Mouse (Mus musculus): ENCODE results near the gene Elovl5.
A peak's percentile ranks its signal among the peaks of the same experiment; 100 is the strongest.

Gene Elovl5

DNA sequence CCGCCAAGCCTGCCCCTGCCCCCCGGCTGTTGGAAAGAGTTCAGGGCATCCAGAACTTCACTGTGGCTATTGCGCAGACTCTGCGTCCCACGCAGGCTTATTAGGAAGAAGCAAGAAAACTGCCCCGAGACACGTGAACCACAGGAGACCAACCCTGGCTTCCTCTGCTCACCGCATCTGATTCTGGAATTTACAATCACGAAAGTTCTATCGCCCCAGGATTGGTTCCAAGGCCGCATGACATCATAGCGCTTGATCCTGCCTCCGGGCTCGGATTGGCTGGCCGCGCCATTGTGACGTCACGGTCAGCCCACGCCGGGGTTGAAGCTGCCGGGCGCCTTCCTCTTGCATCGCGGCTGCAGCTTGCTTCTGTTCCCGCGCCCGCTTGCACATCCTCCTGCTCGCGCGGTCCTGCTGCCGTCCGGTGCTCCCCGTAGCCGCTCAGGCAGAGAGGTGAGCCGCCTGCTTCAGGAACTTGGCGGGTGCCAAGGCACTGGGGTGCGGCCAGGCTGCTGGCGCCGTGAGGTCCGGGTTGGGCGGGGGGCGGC is at the start of gene Elovl5:
Gene Elovl5, plus strand, starts transcription at position 291 of the 548 bp plus-strand sequence.
- peak; percentile 89 for DNase-seq (ENCODE audit: low read depth, low spot score)

- no peak for DNase-seq (ENCODE audit: low read depth, low spot score)
Observed at GRCm38 (mm10) chr9:77891501-77891900, 25.7 kb upstream of the Elovl5 start.

GRCm38 (mm10) chr9:77898551-77898950 is 18.6 kb upstream of the Elovl5 start:
- no peak for DNase-seq (ENCODE audit: low read depth, low spot score)

- no peak for DNase-seq (ENCODE audit: low read depth, low spot score)
Observed at GRCm38 (mm10) chr9:77904133-77904532, 13.0 kb upstream of the Elovl5 start.

DNA sequence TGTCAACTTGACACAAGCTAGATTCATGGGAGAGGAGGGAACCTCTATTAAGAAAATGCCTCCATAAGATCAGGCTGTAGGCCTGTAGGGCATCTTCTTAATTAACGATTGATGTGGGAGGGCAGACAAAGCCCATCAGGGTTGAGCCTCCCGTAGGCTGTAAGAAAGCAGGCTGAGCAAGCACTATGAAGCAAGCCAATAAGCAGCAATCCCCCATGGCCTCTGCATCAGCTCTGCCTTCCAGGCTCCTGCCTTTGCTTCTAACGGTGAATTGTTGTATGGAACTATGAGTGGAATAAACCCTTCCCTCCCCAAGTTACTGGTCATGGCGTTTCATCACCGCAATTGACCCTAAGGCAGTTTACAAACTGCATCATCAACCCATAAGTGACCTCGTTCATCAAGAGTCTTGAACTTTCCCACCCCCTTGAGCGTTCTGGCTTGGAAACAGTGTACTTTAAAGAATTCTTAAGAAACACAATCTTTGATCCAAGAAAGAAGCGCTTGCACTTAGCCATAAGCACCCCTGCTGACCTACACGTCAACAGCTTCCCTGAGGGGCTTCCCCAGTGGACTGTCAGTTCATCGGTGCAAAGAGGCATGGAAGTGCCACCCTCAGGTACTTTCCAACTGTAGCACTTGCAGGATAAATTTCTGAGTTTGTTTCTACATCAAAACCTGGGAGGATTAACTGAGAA is 7.4 kb upstream of the Elovl5 start:
- no peak for DNase-seq (ENCODE audit: low read depth, low spot score)

DNA sequence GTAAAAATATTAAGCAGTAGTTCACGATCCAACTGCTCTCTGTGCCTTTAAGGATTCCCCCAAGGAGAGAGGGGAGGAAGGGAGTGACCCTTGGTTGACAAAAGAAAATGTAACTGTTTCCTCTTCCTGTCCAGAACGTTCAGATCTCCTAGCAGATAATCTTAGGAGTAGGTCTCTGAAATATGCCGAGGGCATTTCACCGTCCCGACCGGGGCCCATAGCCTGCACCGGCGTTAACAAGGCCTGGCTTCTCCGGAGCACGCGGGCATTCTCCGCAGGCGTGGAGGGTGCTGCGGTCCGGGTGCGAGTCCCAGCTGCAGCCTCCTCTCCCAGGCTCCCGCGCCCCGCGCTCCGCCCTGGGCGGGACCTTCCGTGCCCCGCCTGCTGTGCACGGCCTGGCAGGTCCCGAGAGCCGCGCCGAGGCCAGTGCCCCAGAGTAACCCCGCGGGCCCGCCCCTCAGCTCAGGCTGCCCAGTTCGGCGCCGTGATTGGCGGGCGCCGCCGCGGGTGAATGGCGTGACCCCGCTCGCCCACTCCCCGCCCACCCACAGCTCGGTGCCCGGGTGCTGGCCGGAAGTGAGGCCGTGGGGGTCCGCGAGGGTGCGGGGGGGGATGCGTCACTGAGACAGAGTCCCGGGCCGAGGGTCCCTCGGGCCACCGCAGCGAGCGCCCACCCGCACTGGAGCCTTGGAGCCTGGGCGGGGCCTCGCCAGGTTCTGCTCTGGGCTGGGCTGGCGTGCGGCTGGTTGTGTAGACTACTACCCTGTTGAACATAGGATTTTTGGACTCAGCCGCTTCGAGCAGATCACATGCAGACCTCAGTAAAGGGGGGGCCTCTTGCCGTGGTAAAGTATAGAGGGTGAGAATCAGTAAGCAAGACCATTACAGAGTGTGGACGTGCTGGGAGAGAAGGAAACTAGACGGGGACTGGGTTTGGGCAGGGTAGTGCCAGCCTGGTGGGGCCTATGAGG is 6.6 kb upstream of the Elovl5 start:
- DNase-seq (ENCODE audit: low read depth, low spot score): peak; percentile 74

DNA sequence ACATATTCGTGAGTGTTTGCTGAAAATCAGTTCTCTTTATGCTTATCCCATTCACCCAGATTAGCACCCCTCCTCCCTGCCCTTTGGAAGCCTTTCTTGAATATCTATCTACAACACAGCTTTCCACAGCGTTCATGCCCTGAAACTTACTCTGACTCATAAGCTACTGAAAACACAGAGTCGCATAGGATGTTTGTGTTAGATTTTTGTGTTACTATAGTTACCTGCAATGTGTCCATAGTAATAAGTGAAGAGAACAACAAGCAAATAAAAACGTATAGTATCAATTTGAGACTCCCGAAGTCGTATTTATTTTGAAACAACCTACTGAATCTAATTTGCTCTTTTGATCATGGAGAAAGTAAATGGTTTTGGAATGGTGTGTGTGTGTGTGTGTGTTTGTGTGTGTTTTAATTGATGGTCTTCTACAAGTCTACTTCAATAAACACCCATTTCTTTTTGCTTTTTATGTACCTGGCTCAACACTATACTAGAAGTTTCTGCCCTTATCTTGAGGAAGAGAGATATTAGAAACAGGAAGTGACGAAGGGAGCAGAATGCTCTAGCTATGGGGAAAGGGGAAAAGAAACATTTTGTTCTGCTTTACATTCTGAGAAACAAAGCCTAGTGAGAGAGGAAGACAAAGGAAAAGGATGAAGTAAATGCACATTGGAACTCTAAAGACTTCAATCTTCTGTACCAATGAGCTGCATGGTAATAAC is 5.5 kb upstream of the Elovl5 start:
- DNase-seq (ENCODE audit: low read depth, low spot score): no peak

DNA sequence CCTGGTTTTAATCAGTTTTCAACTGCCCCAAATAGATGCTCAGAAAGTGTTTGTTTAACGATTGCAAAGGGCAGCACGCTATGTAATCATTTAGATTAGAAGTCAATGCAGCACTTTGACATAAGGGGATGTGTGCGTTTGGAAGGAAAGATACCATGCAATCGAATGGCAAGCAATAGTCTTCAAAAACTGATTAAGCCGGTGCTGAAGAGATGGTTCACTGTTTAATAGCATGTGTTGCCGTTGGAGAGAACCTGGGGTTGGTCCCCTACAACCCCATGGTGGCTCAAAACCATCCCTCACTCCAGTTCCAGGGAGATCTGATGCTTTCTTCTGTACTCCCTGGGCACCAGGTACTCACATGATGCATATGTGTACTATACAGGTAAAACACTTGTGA is 4.9 kb upstream of the Elovl5 start:
- DNase-seq (ENCODE audit: low read depth, low spot score): no peak

- DNase-seq (ENCODE audit: low read depth, low spot score): no peak
Observed at GRCm38 (mm10) chr9:77914616-77915015, 2.5 kb upstream of the Elovl5 start.

DNA sequence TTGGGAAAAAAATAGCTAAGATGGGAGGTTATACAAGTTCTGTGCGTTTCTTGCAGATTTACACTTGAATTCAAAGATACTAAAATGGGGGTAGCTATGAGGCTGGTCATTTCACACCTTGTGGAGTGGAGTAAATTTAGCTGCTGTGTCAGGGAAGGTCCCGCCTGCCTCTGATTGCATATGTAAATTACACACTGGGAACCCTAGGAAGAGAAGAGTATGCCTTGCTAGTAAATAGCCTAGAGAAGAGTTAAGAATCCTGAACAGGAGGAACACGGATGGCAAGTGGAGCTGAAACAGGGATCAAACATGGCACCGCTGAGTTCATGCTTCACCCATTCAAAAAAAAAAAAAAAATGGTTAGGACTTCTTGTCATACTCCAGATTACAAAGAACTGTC is 1.4 kb upstream of the Elovl5 start:
- no peak for DNase-seq (ENCODE audit: low read depth, low spot score)

DNA sequence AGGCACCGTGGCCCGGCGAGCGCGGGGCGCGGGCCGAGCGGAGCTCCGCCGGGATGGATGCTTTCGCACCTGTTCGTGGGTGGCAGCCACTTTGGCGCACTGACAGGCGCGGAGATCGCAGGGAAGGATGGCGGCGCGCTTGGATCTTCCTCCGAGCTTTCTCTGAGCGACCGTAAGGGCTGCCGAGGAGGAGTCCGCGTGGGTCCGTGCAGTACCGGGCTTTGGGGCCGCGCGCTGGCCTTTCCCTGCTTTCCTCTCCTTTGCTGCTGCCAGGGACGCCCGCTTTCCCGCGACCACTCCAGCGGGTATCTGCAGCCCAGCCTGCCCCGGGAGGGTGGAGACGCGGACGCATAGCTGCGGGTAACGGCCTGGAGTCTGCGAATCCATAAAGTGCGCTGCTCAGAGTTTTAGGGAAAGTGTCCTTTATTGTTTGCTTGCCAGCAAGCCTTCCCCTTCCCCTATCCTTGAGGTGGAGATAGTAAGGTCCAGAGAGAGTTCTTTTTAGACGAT is 513 bp downstream of the Elovl5 start:
- DNase-seq (ENCODE audit: low read depth, low spot score): no peak

GRCm38 (mm10) chr9:77918211-77918610 is 1.0 kb downstream of the Elovl5 start:
- no peak for DNase-seq (ENCODE audit: low read depth, low spot score)

DNA sequence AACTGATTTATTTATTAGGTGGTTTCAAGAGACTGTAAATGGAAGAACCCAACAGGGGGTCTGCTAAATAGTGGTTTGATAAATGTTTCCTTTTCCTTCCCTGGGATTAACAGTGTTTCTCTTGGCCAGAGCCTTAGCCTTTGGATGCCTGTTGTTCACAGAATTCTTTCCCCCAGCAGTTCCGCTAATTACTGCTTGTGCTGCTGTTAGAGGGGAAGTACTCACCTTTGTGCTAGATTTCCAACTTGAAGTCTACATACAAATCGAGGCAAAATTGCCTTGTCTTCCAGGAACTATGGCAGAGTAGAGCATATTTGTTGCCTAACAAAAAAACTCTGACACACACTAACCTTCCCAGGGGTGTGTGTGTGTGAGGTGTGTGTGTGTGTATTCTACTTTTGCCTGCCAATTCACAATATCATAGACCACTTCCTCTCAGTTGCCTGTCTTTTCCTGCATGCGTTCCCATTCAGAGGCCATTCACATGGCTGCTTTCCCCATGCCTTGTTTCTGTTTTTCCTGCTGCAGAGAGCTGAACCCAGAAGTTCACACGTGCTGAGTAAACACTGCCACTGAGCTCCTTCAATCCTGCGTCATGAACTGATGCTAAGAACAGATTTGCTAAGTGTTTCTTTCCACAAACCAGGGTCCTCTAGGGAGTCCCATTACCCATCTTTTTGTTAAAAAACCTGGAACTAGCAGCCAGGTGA is 2.0 kb downstream of the Elovl5 start:
- no peak for DNase-seq (ENCODE audit: low read depth, low spot score)

GRCm38 (mm10) chr9:77920481-77920880 is 3.3 kb downstream of the Elovl5 start:
- DNase-seq (ENCODE audit: low read depth, low spot score): no peak

- no peak for DNase-seq (ENCODE audit: low read depth, low spot score)
Observed at GRCm38 (mm10) chr9:77921366-77922260, 4.4 kb downstream of the Elovl5 start.

- DNase-seq (ENCODE audit: low read depth, low spot score): no peak
Observed at GRCm38 (mm10) chr9:77923774-77924173, 6.6 kb downstream of the Elovl5 start.

GRCm38 (mm10) chr9:77924199-77924598 is 7.0 kb downstream of the Elovl5 start:
- no peak for DNase-seq (ENCODE audit: low read depth, low spot score)

DNA sequence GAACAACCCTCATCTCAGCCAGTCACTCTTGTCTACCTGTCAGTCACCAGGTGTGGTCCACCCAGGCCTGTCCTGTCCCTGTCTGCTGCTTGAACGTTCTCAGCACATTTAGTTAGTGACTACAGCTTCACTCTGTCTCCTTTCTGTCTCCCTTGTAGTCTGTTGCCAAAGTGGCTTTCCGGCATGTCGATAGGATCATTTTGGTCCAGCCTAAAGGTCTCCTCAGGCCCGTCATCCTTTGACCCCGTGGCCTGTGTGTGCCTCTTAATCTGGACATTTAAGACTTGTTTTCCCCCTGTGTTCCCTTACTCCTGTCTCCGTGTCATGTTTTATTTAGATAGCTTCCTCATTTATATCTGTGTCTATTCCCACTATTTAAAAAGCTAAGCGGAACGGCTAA is 9.0 kb downstream of the Elovl5 start:
- no peak for DNase-seq (ENCODE audit: low read depth, low spot score)

GRCm38 (mm10) chr9:77926911-77927310 is 9.7 kb downstream of the Elovl5 start:
- no peak for DNase-seq (ENCODE audit: low read depth, low spot score)

DNA sequence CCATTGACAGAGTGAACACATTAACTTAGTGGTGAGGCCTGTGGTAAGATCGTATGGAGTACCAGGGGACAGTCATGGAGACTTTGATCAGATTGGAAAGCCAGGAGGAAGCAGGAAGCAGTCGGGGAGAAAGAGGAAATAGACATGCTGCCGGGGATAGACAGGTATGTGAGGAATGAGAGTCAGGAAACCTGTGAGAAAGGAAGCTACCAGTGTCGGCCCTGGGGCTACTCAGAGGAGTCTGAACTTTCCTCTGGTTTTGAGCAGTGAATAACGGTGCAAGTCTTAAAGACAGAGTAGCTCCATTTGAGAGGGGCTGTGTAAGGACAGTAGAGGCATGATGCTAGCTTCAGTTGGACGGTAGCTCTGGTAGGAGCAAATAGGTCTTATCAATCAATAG is 10.3 kb downstream of the Elovl5 start:
- no peak for DNase-seq (ENCODE audit: low read depth, low spot score)

Measured in WW6 (cell line).